Comparison of ENCODE assay signal across 9 mouse cellular contexts in the genomic region with DNA sequence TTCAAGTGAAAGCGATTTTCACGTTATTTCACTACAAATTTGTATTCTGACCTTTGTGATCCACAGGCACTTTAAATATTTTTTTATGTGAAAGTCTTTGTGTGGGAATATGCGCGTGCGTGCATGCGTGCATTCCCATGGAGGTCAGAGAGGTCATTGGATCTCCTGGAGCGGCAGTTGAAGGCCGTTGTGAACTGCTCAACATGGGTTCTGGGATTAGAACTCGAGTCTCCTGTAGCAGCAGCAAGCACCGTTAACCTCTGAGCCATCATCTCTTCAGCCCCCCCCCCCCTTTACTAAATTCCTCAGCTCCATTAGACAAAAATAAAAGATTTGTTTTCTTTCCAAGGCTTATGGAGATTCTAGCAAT. TPM values are rescaled to one million over a fixed set of nuclear protein-coding genes. Genes with fewer than 3 reads are reported as not detected.
DNase-seq lines count a peak whose midpoint lies in the region; ATAC-seq and TF ChIP-seq lines count a peak whose summit lies in the region.
"Had no signal": no experiment of that assay in that cellular context is flagged by ENCODE, and none has a peak within 500 bp of the region (broad histone marks: within the 10 kb centered on the region; RNA-seq: fewer than 3 reads in every experiment).

No protein-coding gene starts in this region.

- TF ChIP-seq POLR2A in lung, adult 2 months (IDR thresholded peaks at IDR 0.05; ENCODE audit: borderline replicate concordance, extremely low read depth, low read depth, low read length) = no peak

- ATAC-seq in erythroid progenitor cell, adult 5-6 weeks (replicated peaks; ENCODE audit: low FRiP score, poor library complexity, severe bottlenecking) = peak; percentile 8; the same call in 1 of the 2 replicates
- ATAC-seq in neural tube, embryonic 13.5 days (ENCODE audit: low read depth) = no peak

- WGBS in lung, adult 2 months = 34% methylated on average over 10 of the region's 10 CpGs
- 14% methylated on average over 10 of the region's 10 CpGs for WGBS in limb, embryonic 10.5 days
- WGBS in neural tube, embryonic 13.5 days = 22% methylated on average over 10 of the region's 10 CpGs

- no peak for TF ChIP-seq CTCF in lung, adult 2 months (IDR thresholded peaks at IDR 0.05; ENCODE audit: insufficient read depth, low read length)

- H3K4me2 ChIP-seq in neural tube, embryonic 13.5 days = peak overlapping the region; percentile 66

- peaks cover 24% of the 10 kb centered on the region for H3K27me3 ChIP-seq in limb, embryonic 10.5 days (ENCODE audit: low read depth, poor library complexity, severe bottlenecking)
- no peaks in the 10 kb centered on the region for H3K27me3 ChIP-seq in neural tube, embryonic 13.5 days

- H3K4me3 ChIP-seq in lung, adult 2 months (replicated peaks; ENCODE audit: extremely low read depth, low read depth, low read length) = peak overlapping the region; percentile 41
- peak overlapping the region; percentile 64 for H3K4me3 ChIP-seq in limb, embryonic 10.5 days
- H3K4me3 ChIP-seq in neural tube, embryonic 13.5 days = peak overlapping the region; percentile 59

- no peaks in the 10 kb centered on the region for H3K36me3 ChIP-seq in limb, embryonic 10.5 days
- no peaks in the 10 kb centered on the region for H3K36me3 ChIP-seq in neural tube, embryonic 13.5 days

- no peak overlapping the region for H3K9ac ChIP-seq in neural tube, embryonic 13.5 days

- peak overlapping the region; percentile 83 for H3K27ac ChIP-seq in limb, embryonic 10.5 days
- H3K27ac ChIP-seq in neural tube, embryonic 13.5 days (replicated peaks) = no peak overlapping the region

- no peak for DNase-seq in lung, adult 2 months
- DNase-seq in lung, postnatal 36 days = no peak
- no peak for DNase-seq in limb, embryonic 10.5 days (ENCODE audit: low spot score)
- no peak for DNase-seq in right cerebral cortex, adult 2 months (ENCODE audit: low spot score in 2 of 2)
- DNase-seq in spleen, adult 12 weeks (ENCODE audit: low spot score) = no peak
- no peak for DNase-seq in ovary, adult 18-20 months (ENCODE audit: low spot score)

- H3K4me1 ChIP-seq in lung, adult 2 months (ENCODE audit: control insufficient read depth, insufficient read depth, low read length) = no peaks in the 10 kb centered on the region
- peaks cover 6% of the 10 kb centered on the region; the same call in 1 of the 2 replicates for H3K4me1 ChIP-seq in limb, embryonic 10.5 days
- H3K4me1 ChIP-seq in neural tube, embryonic 13.5 days (replicated peaks) = no peaks in the 10 kb centered on the region

- H3K9me3 ChIP-seq in limb, embryonic 10.5 days (replicated peaks) = no peaks in the 10 kb centered on the region
- H3K9me3 ChIP-seq in neural tube, embryonic 13.5 days = no peaks in the 10 kb centered on the region

RNA-seq across cellular contexts. Expression of a gene that starts 0.4 kb away (rescaled TPM):
- 1.9 and 2.6 TPM in 2 replicates for polyA plus RNA-seq in lung, adult 2 months (2012; rRNA removed)
- total RNA-seq in erythroid progenitor cell, adult 5-6 weeks (2015; ENCODE audit: low replicate concordance) = 12.6 and 17.3 TPM in 2 replicates
- 6.5 and 9.1 TPM in 2 replicates for total RNA-seq in erythroid progenitor cell, adult 5-6 weeks (2017; ENCODE audit: low replicate concordance)
- polyA plus RNA-seq in limb, embryonic 10.5 days (2016; fragmentation: Nextera tagmentation; extraction: Ambion mirVana) = 6.8 and 10.3 TPM in 2 replicates
- 5.1 and 5.7 TPM in 2 replicates for polyA plus RNA-seq in neural tube, embryonic 13.5 days (2015; fragmentation: Nextera tagmentation; extraction: Ambion mirVana)

RNA-seq across cellular contexts. Expression of a gene that starts 3.2 kb away (rescaled TPM):
- polyA plus RNA-seq in lung, adult 2 months (2012; rRNA removed) = not detected in 2 replicates
- not detected in 2 replicates for total RNA-seq in erythroid progenitor cell, adult 5-6 weeks (2015; ENCODE audit: low replicate concordance)
- not detected in 2 replicates for total RNA-seq in erythroid progenitor cell, adult 5-6 weeks (2017; ENCODE audit: low replicate concordance)
- polyA plus RNA-seq in limb, embryonic 10.5 days (2016; fragmentation: Nextera tagmentation; extraction: Ambion mirVana) = not detected in 2 replicates
- not detected in 2 replicates for polyA plus RNA-seq in neural tube, embryonic 13.5 days (2015; fragmentation: Nextera tagmentation; extraction: Ambion mirVana)
- polyA plus RNA-seq: large intestine, adult 2 months had no signal

RNA-seq across cellular contexts. Expression of a gene that starts 30.1 kb away (rescaled TPM):
- not detected in 2 replicates for polyA plus RNA-seq in lung, adult 2 months (2012; rRNA removed)
- total RNA-seq in erythroid progenitor cell, adult 5-6 weeks (2015; ENCODE audit: low replicate concordance) = not detected in 2 replicates
- not detected in 2 replicates for total RNA-seq in erythroid progenitor cell, adult 5-6 weeks (2017; ENCODE audit: low replicate concordance)
- 7.7 and 10.2 TPM in 2 replicates for polyA plus RNA-seq in limb, embryonic 10.5 days (2016; fragmentation: Nextera tagmentation; extraction: Ambion mirVana)
- polyA plus RNA-seq in neural tube, embryonic 13.5 days (2015; fragmentation: Nextera tagmentation; extraction: Ambion mirVana) = 0.75 and 1.3 TPM in 2 replicates
- polyA plus RNA-seq: large intestine, adult 2 months had no signal
